ENCODE assay signal across 9 mouse cellular contexts in the genomic region with DNA sequence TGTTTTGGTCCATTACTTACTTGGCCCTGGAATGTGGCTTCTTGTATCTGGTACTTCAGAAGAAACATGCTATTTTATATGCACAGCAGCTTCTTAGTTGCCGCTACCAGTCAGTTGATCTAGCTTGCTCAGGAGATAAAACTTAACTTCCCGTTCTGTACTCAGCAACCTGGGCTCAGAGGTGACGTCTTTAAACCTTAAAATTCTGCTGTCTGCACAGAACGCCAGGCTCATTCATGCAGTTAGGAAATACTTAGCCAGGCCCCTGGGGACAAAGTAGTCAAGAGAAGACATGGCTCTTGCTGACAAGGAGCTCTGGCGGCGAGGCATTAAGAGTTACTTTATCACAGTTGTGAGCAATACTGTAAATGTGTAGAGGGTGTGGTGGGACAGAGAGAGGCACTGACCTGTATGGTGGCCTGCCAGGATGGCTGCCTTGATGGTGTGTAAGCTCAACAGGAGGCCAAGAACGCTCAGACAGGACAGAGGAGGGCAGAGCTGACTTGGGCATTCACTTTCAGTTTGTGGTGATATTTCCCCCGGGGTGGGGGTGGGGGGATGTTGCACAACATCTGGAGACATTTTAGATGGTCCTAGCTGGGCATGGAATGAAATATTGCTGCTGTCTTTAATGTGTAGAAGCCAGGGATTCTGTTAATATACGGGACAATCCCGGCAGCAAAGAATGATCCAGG. TPM values are rescaled to one million over a fixed set of nuclear protein-coding genes. Genes with fewer than 3 reads are reported as not detected.
DNase-seq lines count a peak whose midpoint lies in the region; ATAC-seq and TF ChIP-seq lines count a peak whose summit lies in the region.
"Had no signal": no experiment of that assay in that cellular context is flagged by ENCODE, and none has a peak within 500 bp of the region (broad histone marks: within the 10 kb centered on the region; RNA-seq: fewer than 3 reads in every experiment).

No protein-coding gene starts in this region.

- no peak for TF ChIP-seq POLR2A in heart, adult 2 months (IDR thresholded peaks at IDR 0.05; ENCODE audit: insufficient read depth, low read depth, low read length)
- no peak for TF ChIP-seq POLR2A in bone marrow, adult 2 months (IDR thresholded peaks at IDR 0.05; ENCODE audit: borderline replicate concordance, control insufficient read depth, low read depth, low read length)

- H3K4me3 ChIP-seq in heart, adult 2 months: no peak overlapping the region
- H3K4me3 ChIP-seq in bone marrow, adult 2 months (replicated peaks; ENCODE audit: control insufficient read depth, low read depth, low read length): peak overlapping the region; percentile 72
- H3K4me3 ChIP-seq: limb, embryonic 15.5 days had no signal

- peaks cover 7% of the 10 kb centered on the region for H3K4me1 ChIP-seq in heart, adult 2 months (ENCODE audit: control insufficient read depth, insufficient read depth, low read length)
- peaks cover 8% of the 10 kb centered on the region for H3K4me1 ChIP-seq in bone marrow, adult 2 months (ENCODE audit: control insufficient read depth, insufficient read depth, low read length)

- peak; percentile 51 to 53 for DNase-seq in heart, adult 2 months
- no peak for DNase-seq in heart, postnatal 25 days (ENCODE audit: low spot score)
- DNase-seq in kidney, postnatal 14 days: peak; percentile 44
- DNase-seq in spleen, adult 18-20 months: peak; percentile 30 to 38
- DNase-seq in cerebellum, postnatal 4 days (ENCODE audit: low spot score in 2 of 2): no peak
- no peak for DNase-seq in MN1 (ENCODE audit: low spot score)

- intact Hi-C loops in heart, adult 2 months (cut with DNase I): no loop called here
- intact Hi-C loops in heart, postnatal 25 days (cut with DNase I): no loop called here

- H3K27me3 ChIP-seq in heart, adult 2 months (ENCODE audit: control insufficient read depth, insufficient read depth, low read length): no peaks in the 10 kb centered on the region
- H3K27me3 ChIP-seq: limb, embryonic 15.5 days had no signal

- 31% methylated on average over 10 of the region's 10 CpGs for WGBS in heart, adult 2 months
- WGBS in bone marrow, adult 2 months: 9% methylated on average over 10 of the region's 10 CpGs

- H3K27ac ChIP-seq in heart, adult 2 months: peak overlapping the region; percentile 41; the same call in 1 of the 2 replicates
- peak overlapping the region; percentile 81 for H3K27ac ChIP-seq in bone marrow, adult 2 months (ENCODE audit: control insufficient read depth, insufficient read depth, low read depth, low read length, poor library complexity)
- H3K27ac ChIP-seq: limb, embryonic 15.5 days had no signal

- H3K36me3 ChIP-seq in heart, adult 2 months (ENCODE audit: control insufficient read depth, insufficient read depth, low read length): no peaks in the 10 kb centered on the region
- H3K36me3 ChIP-seq: limb, embryonic 15.5 days had no signal

- TF ChIP-seq CTCF in heart, adult 2 months (IDR thresholded peaks at IDR 0.05): no peak
- TF ChIP-seq CTCF in bone marrow, adult 2 months (IDR thresholded peaks at IDR 0.05; ENCODE audit: control insufficient read depth, insufficient read depth, low read length): no peak

- no peak for ATAC-seq in erythroid progenitor cell, adult 5-6 weeks (replicated peaks; ENCODE audit: low FRiP score, poor library complexity, severe bottlenecking)

- H3K79me2 ChIP-seq in heart, adult 2 months (replicated peaks; ENCODE audit: control insufficient read depth, insufficient read depth, low read length): peaks cover 1% of the 10 kb centered on the region

- no peak for TF ChIP-seq EP300 in heart, adult 2 months (IDR thresholded peaks at IDR 0.05; ENCODE audit: insufficient read depth, low read depth, low read length)

- peak overlapping the region; percentile 51; the same call in 1 of the 2 replicates for H3K9ac ChIP-seq in heart, adult 2 months (ENCODE audit: low read depth, low read length)
- H3K9ac ChIP-seq: limb, embryonic 15.5 days had no signal

RNA-seq across cellular contexts. Expression of gene Gnptab, which starts 11.3 kb away (rescaled TPM):
- 10 to 100 TPM; 24.3 to 27.6 TPM for total RNA-seq in heart, adult 2 months (2021)
- polyA plus RNA-seq in heart, adult 2 months (2012; rRNA removed): 11.7 and 19.3 TPM in 2 replicates
- total RNA-seq in heart, postnatal 25 days (2021): 10 to 100 TPM; 25.5 to 29.9 TPM
- polyA plus RNA-seq in bone marrow, adult 2 months (2011; ENCODE audit: insufficient read depth, insufficient read length, low replicate concordance, missing spikeins): 6.1 and 12.9 TPM in 2 replicates
- total RNA-seq in erythroid progenitor cell, adult 5-6 weeks (2015; ENCODE audit: low replicate concordance): 10.1 TPM in 2 replicates
- 5.9 and 11.0 TPM in 2 replicates for total RNA-seq in erythroid progenitor cell, adult 5-6 weeks (2017; ENCODE audit: low replicate concordance)

RNA-seq across cellular contexts. Expression of gene Dram1, which starts 11.4 kb away (rescaled TPM):
- 1 to 10 TPM; 3.7 to 4.5 TPM for total RNA-seq in heart, adult 2 months (2021)
- polyA plus RNA-seq in heart, adult 2 months (2012; rRNA removed): 6.8 and 7.6 TPM in 2 replicates
- total RNA-seq in heart, postnatal 25 days (2021): 1 to 10 TPM; 3.8 to 4.1 TPM
- polyA plus RNA-seq in bone marrow, adult 2 months (2011; ENCODE audit: insufficient read depth, insufficient read length, low replicate concordance, missing spikeins): 4.0 and 8.4 TPM in 2 replicates
- 8.3 and 10.9 TPM in 2 replicates for total RNA-seq in erythroid progenitor cell, adult 5-6 weeks (2015; ENCODE audit: low replicate concordance)
- total RNA-seq in erythroid progenitor cell, adult 5-6 weeks (2017; ENCODE audit: low replicate concordance): 4.1 and 5.9 TPM in 2 replicates

Comparison
In these comparisons a context has a peak if more than half of its experiments do, and no peak if none do; other contexts are left out.
1. DNase-seq: peak in heart, adult 2 months (2 of 2), kidney, postnatal 14 days (single experiment) and spleen, adult 18-20 months (2 of 2); none in heart, postnatal 25 days (single experiment), cerebellum, postnatal 4 days (0 of 2) and MN1 (single experiment).